Mouse (Mus musculus) midbrain, embryonic 15.5 days (tissue): ENCODE data around the gene Dlg2. TPM values are rescaled to one million over a fixed set of nuclear protein-coding genes. Genes with fewer than 3 reads are reported as not detected.

Source experiments
- ATAC-seq: fragments of 200-750 bp; cut with Nextera tagmentation; replicated peaks from 2 replicates; pipeline ENCODE4 v1.8.0; 2017; ENCODE audit warnings: moderate TSS enrichment
- H3K27ac ChIP-seq: fragments of 300-500 bp; sonication (generic); 2 replicates; pipeline ENCODE4 v1.5.1; 2015; ENCODE audit warnings: mild to moderate bottlenecking, inconsistent platforms
- H3K27me3 ChIP-seq: fragments of 300-500 bp; sonication (generic); replicated peaks from 2 replicates; pipeline ENCODE4 v1.6.1; 2015; ENCODE audit warnings: inconsistent platforms
- H3K36me3 ChIP-seq: fragments of 300-500 bp; sonication (generic); replicated peaks from 2 replicates; pipeline ENCODE4 v1.6.1; 2015; ENCODE audit warnings: inconsistent platforms
- H3K4me1 ChIP-seq: fragments of 300-500 bp; sonication (generic); 2 replicates; pipeline ENCODE4 v1.6.1; 2015; ENCODE audit warnings: inconsistent platforms
- H3K4me2 ChIP-seq: fragments of 300-500 bp; sonication (generic); 2 replicates; pipeline ENCODE4 v1.6.1; 2015; ENCODE audit warnings: inconsistent platforms, mild to moderate bottlenecking, moderate library complexity
- H3K4me3 ChIP-seq: fragments of 300-500 bp; sonication (generic); 2 replicates; pipeline ENCODE4 v1.5.1; 2015; ENCODE audit warnings: mild to moderate bottlenecking, inconsistent platforms
- H3K9ac ChIP-seq: fragments of 300-500 bp; sonication (generic); 2 replicates; pipeline ENCODE4 v1.6.1; 2015; ENCODE audit warnings: mild to moderate bottlenecking, inconsistent platforms
- H3K9me3 ChIP-seq: fragments of 300-500 bp; sonication (generic); 2 replicates; pipeline ENCODE4 v1.6.1; 2016; ENCODE audit warnings: inconsistent platforms
- WGBS: fragments of 180-500 bp; shearing (Covaris S2); methylation state at CpG from one replicate; pipeline ENCODE4 v1.1.7; 2015; ENCODE audit warnings: mixed read lengths; 5-methylcytosine and 5-hydroxymethylcytosine counted together
- polyA plus RNA-seq: library from polyadenylated mRNA; unstranded; fragments of >200 nt; fragmentation: Nextera tagmentation; extraction: Ambion mirVana; gene quantifications from 2 replicates; pipeline ENCODE4 v1.2.1, GENCODE M21; 2015

Gene Dlg2
- polyA plus RNA-seq, 1 experiment from 2014 or later, result 28.8 TPM

DNA sequence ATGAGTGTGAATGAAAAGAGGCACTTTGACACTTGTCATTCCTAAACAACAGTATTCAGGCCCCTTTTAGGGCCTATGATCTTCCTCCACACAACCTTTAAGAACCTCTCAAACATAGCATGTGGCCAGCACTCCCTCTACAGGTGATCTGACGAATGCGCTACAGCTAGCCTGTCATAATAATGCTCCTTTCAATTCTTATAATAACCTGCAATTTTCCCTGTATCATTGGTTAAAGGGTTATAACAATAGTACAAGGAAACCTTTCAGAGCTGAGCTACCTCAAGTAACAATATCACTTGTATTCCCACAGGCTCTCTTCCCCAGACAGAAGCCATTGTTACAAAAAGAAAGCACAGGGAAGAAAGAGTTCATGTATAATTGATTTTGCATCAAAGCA is 1105.7 kb downstream of the Dlg2 start:
- H3K27ac ChIP-seq, result no peak overlapping the region
- H3K4me3 ChIP-seq, result no peak overlapping the region
- WGBS, result 65% methylated on average over 2 of the region's 2 CpGs
- H3K9me3 ChIP-seq, result no peaks in the 10 kb centered on the region
- H3K27me3 ChIP-seq, result no peaks in the 10 kb centered on the region
- no peak overlapping the region for H3K4me2 ChIP-seq
- no peaks in the 10 kb centered on the region for H3K36me3 ChIP-seq
- no peak overlapping the region for H3K9ac ChIP-seq
- no peaks in the 10 kb centered on the region for H3K4me1 ChIP-seq
- ATAC-seq, result no peak

DNA sequence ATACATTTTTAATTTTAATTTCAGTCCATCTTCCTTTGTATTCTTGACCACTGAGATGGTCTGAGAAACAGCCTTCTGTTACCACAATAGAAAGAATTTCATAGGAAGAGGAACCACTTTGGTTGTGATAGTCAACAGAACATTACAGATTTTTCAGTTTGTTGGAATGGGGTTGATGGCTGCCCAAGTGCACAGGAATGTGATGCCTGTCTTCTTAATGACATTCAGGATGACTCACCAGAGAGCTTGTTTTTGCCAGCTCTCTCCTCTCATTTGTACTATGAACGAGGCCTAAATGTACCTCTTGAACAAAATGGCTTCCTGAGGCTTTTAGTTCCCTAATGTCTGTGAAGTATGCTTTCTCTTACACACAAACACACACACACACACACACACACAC is 1107.1 kb downstream of the Dlg2 start:
- H3K4me1 ChIP-seq, result no peaks in the 10 kb centered on the region

DNA sequence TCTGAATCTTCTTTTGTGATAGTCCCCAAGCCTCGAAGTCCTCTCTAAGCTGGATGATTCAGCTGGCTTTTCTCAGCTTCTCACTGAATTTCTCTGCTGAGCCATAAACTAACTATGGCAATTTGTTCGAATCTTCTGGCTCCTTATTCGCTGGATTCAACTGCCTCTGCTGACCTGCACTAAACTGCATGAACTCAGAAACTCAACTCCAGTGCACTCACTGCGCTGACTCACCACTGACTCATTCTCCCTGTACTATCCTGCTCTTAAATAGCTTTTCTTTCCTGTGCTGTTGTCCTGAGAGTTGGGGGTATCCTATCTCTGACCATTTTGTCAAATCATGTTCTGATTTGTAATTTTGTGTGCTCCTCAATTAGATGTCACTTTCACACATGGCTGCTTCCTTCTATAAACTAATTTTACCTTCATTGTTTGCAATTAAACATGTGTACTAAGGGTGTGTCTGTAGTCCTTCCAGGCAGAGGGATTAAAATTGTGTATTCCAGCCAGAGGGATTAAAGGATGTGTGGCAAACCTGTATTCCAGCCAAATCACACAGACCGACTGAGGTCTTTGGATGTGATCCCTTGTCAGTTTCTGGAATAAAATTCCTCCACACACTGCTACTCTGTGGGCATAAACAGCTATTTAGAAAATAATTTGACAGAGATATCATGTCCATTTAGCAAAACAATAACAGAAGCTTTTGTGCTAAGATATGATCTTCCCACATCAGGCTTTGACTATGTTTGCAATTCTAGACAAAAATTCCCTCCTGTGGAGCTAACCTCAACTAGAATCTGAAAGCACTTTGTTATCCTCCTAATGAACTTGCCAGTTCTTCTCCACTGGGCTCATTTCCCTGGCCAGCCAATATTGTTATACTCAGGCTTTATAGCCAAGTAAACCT is 1115.0 kb downstream of the Dlg2 start:
- Histone ChIP-seq H3K9me3 (no peaks in the 10 kb centered on the region), H3K4me1 (no peaks in the 10 kb centered on the region), H3K27ac (no peak overlapping the region), H3K4me2 (no peak overlapping the region), H3K4me3 (no peak overlapping the region), H3K27me3 (no peaks in the 10 kb centered on the region), H3K9ac (no peak overlapping the region), H3K36me3 (no peaks in the 10 kb centered on the region)
- ATAC-seq, result no peak
- 69% methylated on average over 5 of the region's 5 CpGs for WGBS

More for the DNA sequence above, 1107.1 kb downstream of the Dlg2 start:
- H3K4me2 ChIP-seq, result no peak overlapping the region
- no peak overlapping the region for H3K27ac ChIP-seq
- WGBS, result 65% methylated on average over 1 of the region's 1 CpGs
- H3K4me3 ChIP-seq, result no peak overlapping the region
- ATAC-seq, result no peak
- H3K36me3 ChIP-seq, result no peaks in the 10 kb centered on the region
- H3K27me3 ChIP-seq, result no peaks in the 10 kb centered on the region
- no peaks in the 10 kb centered on the region for H3K9me3 ChIP-seq
- H3K9ac ChIP-seq, result no peak overlapping the region

DNA sequence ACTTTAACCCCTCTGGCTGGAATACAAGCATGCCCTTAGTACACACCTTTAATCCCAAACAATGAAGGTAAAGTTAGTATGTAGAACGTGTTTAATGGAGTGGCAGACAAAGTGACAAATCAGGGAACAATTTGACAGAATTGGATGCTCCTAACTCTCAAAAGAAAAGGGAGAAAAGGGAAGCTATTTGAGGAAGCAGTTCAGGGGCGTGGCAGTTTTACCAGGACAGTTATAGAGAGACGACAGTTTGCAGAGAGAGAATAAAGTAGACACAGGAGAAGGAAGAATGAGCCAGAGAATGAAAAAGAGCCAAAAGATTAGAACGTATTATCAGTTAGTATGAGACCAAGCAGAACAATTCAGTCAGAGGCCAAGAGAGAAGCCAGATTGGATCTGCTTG is 1122.1 kb downstream of the Dlg2 start:
- ATAC-seq, result no peak
- H3K27me3 ChIP-seq, result no peaks in the 10 kb centered on the region
- 74% methylated on average over 4 of the region's 4 CpGs for WGBS
- H3K9ac ChIP-seq, result no peak overlapping the region
- H3K4me3 ChIP-seq, result no peak overlapping the region
- no peaks in the 10 kb centered on the region for H3K4me1 ChIP-seq
- H3K36me3 ChIP-seq, result no peaks in the 10 kb centered on the region
- H3K27ac ChIP-seq, result no peak overlapping the region
- no peak overlapping the region for H3K4me2 ChIP-seq
- no peaks in the 10 kb centered on the region for H3K9me3 ChIP-seq

DNA sequence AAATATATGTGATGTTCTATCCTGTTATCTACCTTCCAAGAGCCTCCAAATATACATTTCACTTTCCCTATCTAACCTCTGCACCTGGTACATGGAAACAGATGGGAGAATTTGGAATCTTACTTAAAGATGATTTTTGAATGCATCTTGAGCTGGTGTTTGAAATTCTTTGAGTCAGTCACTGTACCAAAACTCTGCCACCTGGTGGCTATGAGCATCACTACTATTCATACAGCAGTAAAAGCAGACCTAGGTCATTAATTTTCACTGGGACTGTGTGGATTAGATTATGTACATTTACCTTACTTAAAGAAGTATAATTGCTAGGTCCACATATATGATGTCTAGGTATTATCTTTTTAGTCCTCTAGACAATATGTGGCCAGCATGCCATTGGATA is 1124.8 kb downstream of the Dlg2 start:
- H3K9ac ChIP-seq, result no peak overlapping the region
- ATAC-seq, result no peak
- no peak overlapping the region for H3K27ac ChIP-seq

DNA sequence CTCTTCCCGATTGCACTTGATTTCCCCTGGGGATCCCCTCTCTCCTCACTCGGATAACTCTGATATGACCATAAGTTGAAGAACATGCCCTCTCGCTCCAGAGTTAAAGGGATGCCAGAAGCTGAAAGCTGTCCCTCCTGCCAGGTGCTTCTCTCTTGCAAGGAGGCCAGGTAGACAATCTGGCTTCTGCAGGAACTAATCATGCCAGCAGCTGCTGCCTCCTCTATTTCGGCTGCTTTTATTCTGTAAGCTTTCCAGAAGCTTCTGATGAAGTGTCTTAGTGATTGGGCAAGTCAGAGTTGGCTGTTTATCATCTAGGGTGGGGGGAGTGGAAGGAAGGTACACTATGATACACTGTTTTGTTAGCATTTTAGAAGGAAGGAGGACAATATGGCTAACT is 1127.1 kb downstream of the Dlg2 start:
- Histone ChIP-seq H3K9me3 (no peaks in the 10 kb centered on the region), H3K9ac (no peak overlapping the region), H3K4me1 (no peaks in the 10 kb centered on the region), H3K4me2 (no peak overlapping the region), H3K4me3 (no peak overlapping the region), H3K27ac (no peak overlapping the region), H3K36me3 (no peaks in the 10 kb centered on the region), H3K27me3 (no peaks in the 10 kb centered on the region)
- WGBS, result 73% methylated on average over 4 of the region's 4 CpGs
- ATAC-seq, result no peak

More for the DNA sequence above, 1124.8 kb downstream of the Dlg2 start:
- Histone ChIP-seq H3K4me2 (no peak overlapping the region), H3K27me3 (no peaks in the 10 kb centered on the region), H3K36me3 (no peaks in the 10 kb centered on the region), H3K4me1 (no peaks in the 10 kb centered on the region), H3K9me3 (no peaks in the 10 kb centered on the region), H3K4me3 (no peak overlapping the region)

DNA sequence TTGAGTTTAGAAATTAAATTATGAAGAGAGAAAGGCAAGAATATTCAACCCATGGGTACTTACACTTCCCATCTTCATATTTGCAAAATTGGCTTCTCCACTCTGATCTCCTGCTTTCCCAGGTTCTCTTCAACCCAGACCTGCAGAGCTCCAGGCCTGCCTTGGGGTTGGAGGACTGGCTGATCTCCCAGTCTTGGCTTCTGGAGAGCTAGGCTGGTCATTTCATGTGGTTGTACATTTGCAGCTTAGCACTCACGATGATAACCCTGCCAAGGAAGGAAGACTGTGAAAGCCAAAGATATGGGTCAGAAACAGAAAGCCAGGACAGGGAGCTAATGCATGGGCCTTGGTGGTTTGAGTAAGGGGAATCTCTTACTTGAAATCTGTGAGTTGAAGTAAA is 1176.6 kb downstream of the Dlg2 start:
- ATAC-seq, result no peak
- no peaks in the 10 kb centered on the region for H3K27me3 ChIP-seq
- H3K36me3 ChIP-seq, result no peaks in the 10 kb centered on the region
- H3K9ac ChIP-seq, result no peak overlapping the region
- 78% methylated on average over 1 of the region's 1 CpGs for WGBS
- no peak overlapping the region for H3K4me2 ChIP-seq
- no peaks in the 10 kb centered on the region for H3K9me3 ChIP-seq
- H3K4me1 ChIP-seq, result no peaks in the 10 kb centered on the region
- H3K4me3 ChIP-seq, result no peak overlapping the region
- no peak overlapping the region for H3K27ac ChIP-seq

DNA sequence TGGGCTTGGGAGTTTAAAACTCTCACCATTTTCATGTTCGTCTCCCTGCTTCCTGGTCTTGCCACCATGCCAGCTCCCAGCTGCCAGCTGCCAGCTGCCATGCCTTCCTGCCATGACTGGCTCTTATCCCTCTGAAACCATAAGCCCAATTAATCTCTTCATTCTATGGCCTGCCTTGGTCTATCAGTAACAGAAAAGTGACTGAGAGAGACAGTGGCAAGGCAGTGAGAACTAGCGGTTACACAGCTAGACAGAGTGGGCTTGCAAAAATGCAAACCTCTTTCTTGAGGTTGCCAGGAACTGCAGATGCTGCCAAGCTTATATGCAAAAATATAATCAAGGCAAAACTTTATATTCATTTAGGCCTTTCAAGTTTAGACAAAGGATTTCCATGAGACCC is 1183.0 kb downstream of the Dlg2 start:
- H3K27me3 ChIP-seq, result no peaks in the 10 kb centered on the region
- no peak for ATAC-seq
- H3K9ac ChIP-seq, result no peak overlapping the region
- H3K4me2 ChIP-seq, result no peak overlapping the region
- no peaks in the 10 kb centered on the region for H3K9me3 ChIP-seq
- no peak overlapping the region for H3K4me3 ChIP-seq
- WGBS, result 64% methylated on average over 2 of the region's 2 CpGs
- no peaks in the 10 kb centered on the region for H3K36me3 ChIP-seq
- no peak overlapping the region for H3K27ac ChIP-seq
- no peaks in the 10 kb centered on the region for H3K4me1 ChIP-seq

DNA sequence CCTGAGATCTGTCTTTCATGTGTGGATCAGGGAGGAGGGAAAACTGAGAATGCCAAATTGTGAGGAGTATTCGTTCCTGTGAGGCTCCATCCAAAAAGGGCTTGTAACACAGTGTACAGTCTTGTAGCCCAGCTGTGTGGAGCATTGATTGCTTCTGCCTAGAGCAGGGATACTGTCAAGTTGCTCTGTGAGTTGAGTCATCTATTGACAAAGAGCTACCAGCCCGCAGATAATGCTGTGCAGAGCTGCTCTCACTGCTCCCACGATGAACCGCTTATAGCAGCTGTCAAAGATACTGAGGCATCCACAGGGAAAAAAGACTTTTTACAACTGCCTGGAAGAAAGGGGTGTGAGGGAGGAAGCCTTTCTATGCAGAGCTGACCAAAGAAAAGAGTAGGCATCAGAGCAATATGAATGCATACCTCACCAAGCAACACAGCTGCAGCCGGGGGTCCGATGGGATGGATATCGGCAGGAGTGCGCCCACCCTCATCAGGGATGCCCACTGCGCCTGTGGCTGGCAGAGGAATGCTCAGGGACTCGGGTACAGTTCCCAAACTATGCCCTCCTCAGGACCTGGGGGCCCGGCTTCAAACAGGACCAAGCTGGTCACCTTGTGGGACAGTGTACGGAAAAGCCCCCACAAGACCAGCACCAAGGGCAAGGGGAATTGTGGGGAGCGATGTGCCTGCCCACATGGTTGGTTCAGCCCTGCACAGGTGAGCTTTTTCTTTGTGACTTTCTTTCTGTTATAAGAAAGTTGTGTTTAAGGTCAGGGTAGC is 1196.0 kb downstream of the Dlg2 start:
- Histone ChIP-seq H3K4me3 (no peak overlapping the region), H3K27ac (no peak overlapping the region), H3K27me3 (no peaks in the 10 kb centered on the region), H3K9me3 (no peaks in the 10 kb centered on the region), H3K36me3 (no peaks in the 10 kb centered on the region), H3K4me1 (no peaks in the 10 kb centered on the region), H3K9ac (no peak overlapping the region), H3K4me2 (0 out of 2 replicates have a peak overlapping the region, but pooled peaks have one; percentile 12)
- peak; percentile 89 for ATAC-seq
- 72% methylated on average over 13 of the region's 13 CpGs for WGBS

DNA sequence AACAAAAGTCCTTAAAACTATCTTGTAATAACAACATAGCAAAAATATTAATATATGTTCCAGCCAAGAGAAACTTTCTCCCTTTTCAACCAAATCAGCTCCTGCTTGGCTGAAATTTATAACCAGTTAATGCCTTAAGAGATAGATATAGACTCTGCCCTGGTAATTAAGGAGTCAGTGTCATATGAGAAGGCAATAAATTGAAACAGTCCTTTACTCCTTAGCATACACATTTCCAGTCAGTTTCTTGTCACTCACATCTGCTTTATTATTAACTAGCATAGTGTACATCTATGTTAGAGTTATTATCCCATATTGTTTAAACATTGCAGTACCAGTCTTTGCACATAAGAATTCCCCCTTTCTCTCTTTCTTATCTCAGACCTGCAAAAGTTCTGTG is 1197.9 kb downstream of the Dlg2 start:
- H3K36me3 ChIP-seq, result no peaks in the 10 kb centered on the region
- no peak overlapping the region for H3K4me3 ChIP-seq
- no peaks in the 10 kb centered on the region for H3K4me1 ChIP-seq
- no peak overlapping the region for H3K4me2 ChIP-seq
- H3K27me3 ChIP-seq, result no peaks in the 10 kb centered on the region
- H3K9ac ChIP-seq, result no peak overlapping the region
- H3K9me3 ChIP-seq, result no peaks in the 10 kb centered on the region
- no peak for ATAC-seq
- H3K27ac ChIP-seq, result no peak overlapping the region

DNA sequence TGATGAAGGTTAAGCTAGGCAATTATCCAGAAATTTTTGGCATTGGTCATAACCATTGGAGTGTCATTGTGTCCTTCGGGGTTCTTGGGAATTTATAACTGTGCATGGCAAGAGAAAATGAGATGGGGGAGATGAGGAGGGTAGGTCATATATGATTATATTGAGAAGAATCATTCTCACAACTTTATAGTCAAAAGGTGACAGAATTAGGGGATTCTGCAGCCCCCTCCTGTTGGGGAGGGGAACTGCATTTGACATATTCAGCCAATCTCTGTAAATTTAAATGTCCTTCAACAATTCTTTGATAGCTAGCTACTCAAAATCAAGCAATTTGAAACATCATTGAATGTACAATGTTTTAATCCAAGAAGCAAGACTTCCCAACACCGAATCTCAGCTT is 1201.5 kb downstream of the Dlg2 start:
- WGBS, result 76% methylated on average over 2 of the region's 2 CpGs

DNA sequence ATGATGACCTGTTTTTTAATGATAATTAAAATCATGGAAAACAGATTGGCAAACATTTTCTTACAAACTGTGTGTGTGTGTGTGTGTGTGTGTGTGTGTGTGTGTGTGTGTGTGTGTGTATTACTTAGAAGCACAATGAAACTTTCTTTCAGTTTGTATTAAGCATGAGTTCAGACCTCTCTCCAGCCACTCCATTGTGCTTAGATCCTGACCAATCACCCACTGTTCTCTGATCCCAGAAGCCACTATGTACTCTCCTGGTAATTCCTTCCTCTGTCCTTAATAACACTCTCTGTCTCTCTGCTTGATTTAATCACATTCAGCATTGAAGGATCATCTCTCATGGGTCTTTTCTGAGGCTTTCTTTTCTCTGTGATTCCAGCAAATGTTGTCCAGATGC is 1211.5 kb downstream of the Dlg2 start:
- Histone ChIP-seq H3K4me3 (no peak overlapping the region), H3K27me3 (no peaks in the 10 kb centered on the region), H3K9ac (no peak overlapping the region), H3K4me1 (no peaks in the 10 kb centered on the region), H3K9me3 (no peaks in the 10 kb centered on the region), H3K36me3 (no peaks in the 10 kb centered on the region), H3K4me2 (no peak overlapping the region), H3K27ac (no peak overlapping the region)
- ATAC-seq, result no peak

More for the DNA sequence above, 1201.5 kb downstream of the Dlg2 start:
- Histone ChIP-seq H3K4me3 (no peak overlapping the region), H3K9me3 (no peaks in the 10 kb centered on the region), H3K4me1 (no peaks in the 10 kb centered on the region), H3K36me3 (no peaks in the 10 kb centered on the region), H3K9ac (no peak overlapping the region), H3K27me3 (no peaks in the 10 kb centered on the region), H3K27ac (no peak overlapping the region), H3K4me2 (no peak overlapping the region)
- no peak for ATAC-seq

DNA sequence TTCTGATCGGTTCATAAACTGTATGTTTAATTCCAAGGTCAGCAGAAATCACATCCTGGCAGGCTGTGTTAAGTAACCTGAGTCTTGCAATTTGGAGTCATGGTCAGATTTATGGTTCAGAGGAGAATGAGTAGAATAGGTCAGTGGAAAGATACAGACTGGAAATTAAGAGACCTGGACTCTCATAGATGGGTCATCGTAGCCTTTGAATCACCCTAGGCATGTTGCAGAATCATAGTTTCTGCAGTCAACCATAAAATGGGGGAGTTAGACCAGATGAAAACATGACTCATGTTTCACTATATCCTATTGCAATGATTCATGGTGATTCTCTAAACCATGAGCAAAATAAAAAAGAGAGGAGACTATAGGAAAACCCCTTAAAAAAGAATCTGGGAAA is 1213.4 kb downstream of the Dlg2 start:
- 89% methylated on average over 2 of the region's 2 CpGs for WGBS
- H3K4me2 ChIP-seq, result no peak overlapping the region

More for the DNA sequence above, 1213.4 kb downstream of the Dlg2 start:
- Histone ChIP-seq H3K27me3 (no peaks in the 10 kb centered on the region), H3K27ac (no peak overlapping the region), H3K9ac (no peak overlapping the region), H3K4me3 (no peak overlapping the region), H3K4me1 (no peaks in the 10 kb centered on the region), H3K36me3 (no peaks in the 10 kb centered on the region), H3K9me3 (no peaks in the 10 kb centered on the region)
- ATAC-seq, result no peak
